Mouse (Mus musculus) gastrocnemius, adult 8-10 months (tissue): ENCODE measurements around the gene Smok3c. TPM values are rescaled to one million over a fixed set of nuclear protein-coding genes. Genes with fewer than 3 reads are reported as not detected.
"Not testable (repeated sequence)": the region's sequence is repeated elsewhere in the genome, so short reads cannot be mapped to it uniquely, and the experiment has no call there.

Source experiments
- DNase-seq, 2 experiments: peaks; one replicate each; pipeline ENCODE4 v3.0.0; 2022; ENCODE audit warnings: low spot score in 2 of 2
- total RNA-seq, 4 experiments: library from RNA; stranded (reverse); gene quantifications; 2 replicates each; pipeline ENCODE4 v1.2.4; 2022

Smok3c gene
- total RNA-seq = not detected

- DNase-seq = not testable (repeated sequence)
These were observed at the start of gene Smok3c for GRCm38 (mm10) chr5:138052894-138053293. Gene Smok3c (plus strand): TSS chr5:138053194.

GRCm38 (mm10) chr5:138009437-138009836 is 43.6 kb upstream of the Smok3c start:
- DNase-seq = no peak

GRCm38 (mm10) chr5:138012382-138012781 is 40.6 kb upstream of the Smok3c start:
- no peak for DNase-seq

GRCm38 (mm10) chr5:138016530-138016929 is 36.5 kb upstream of the Smok3c start:
- DNase-seq = no peak

- no peak for DNase-seq
These were observed 36.0 kb upstream of the Smok3c start for GRCm38 (mm10) chr5:138016997-138017396.

GRCm38 (mm10) chr5:138019577-138019976 is 33.4 kb upstream of the Smok3c start:
- not testable (repeated sequence) for DNase-seq

GRCm38 (mm10) chr5:138020961-138021479 is 32.0 kb upstream of the Smok3c start, which contains the start of the genes Smok3a and Smok3b:
Gene Smok3a (plus strand): TSS chr5:138021261.
Gene Smok3b (plus strand): TSS chr5:138021429.
- DNase-seq = not testable (repeated sequence)

- no peak for DNase-seq
These were observed 20.8 kb downstream of the Smok3c start for GRCm38 (mm10) chr5:138073803-138074202.

GRCm38 (mm10) chr5:138075684-138076083 is 22.7 kb downstream of the Smok3c start:
- DNase-seq = no peak

- DNase-seq = no peak
These were observed 23.2 kb downstream of the Smok3c start for GRCm38 (mm10) chr5:138076148-138076547.

- no peak for DNase-seq
These were observed 27.5 kb downstream of the Smok3c start for GRCm38 (mm10) chr5:138080456-138080855.

- DNase-seq = no peak
These were observed 28.5 kb downstream of the Smok3c start for GRCm38 (mm10) chr5:138081446-138081845.

GRCm38 (mm10) chr5:138083318-138083900 is 30.4 kb downstream of the Smok3c start:
- DNase-seq = no peak

- DNase-seq = no peak
These were observed 30.9 kb downstream of the Smok3c start for GRCm38 (mm10) chr5:138083936-138084335.

- DNase-seq = no peak
These were observed 31.5 kb downstream of the Smok3c start for GRCm38 (mm10) chr5:138084507-138084906.

GRCm38 (mm10) chr5:138084996-138085395 is 32.0 kb downstream of the Smok3c start, which contains the start of gene Zkscan1:
Gene Zkscan1 (plus strand): TSS chr5:138085084.
- peak; percentile 49 to 68 for DNase-seq

GRCm38 (mm10) chr5:138085421-138085911 is 32.5 kb downstream of the Smok3c start:
- no peak for DNase-seq

- DNase-seq = no peak
These were observed 33.8 kb downstream of the Smok3c start for GRCm38 (mm10) chr5:138086842-138087241.

- DNase-seq = no peak
These were observed 35.4 kb downstream of the Smok3c start for GRCm38 (mm10) chr5:138088366-138088765.

GRCm38 (mm10) chr5:138089108-138089551 is 36.1 kb downstream of the Smok3c start:
- DNase-seq = no peak

- DNase-seq = no peak
These were observed 37.3 kb downstream of the Smok3c start for GRCm38 (mm10) chr5:138090271-138090670.

- no peak for DNase-seq
These were observed 37.7 kb downstream of the Smok3c start for GRCm38 (mm10) chr5:138090737-138091136.

GRCm38 (mm10) chr5:138092771-138093170 is 39.8 kb downstream of the Smok3c start:
- DNase-seq = no peak
